Mouse (Mus musculus): Measurements from ENCODE around the gene Ms4a4d.
"Not testable (repeated sequence)": the region's sequence is repeated elsewhere in the genome, so short reads cannot be mapped to it uniquely, and the experiment has no call there.

The Ms4a4d gene

DNA sequence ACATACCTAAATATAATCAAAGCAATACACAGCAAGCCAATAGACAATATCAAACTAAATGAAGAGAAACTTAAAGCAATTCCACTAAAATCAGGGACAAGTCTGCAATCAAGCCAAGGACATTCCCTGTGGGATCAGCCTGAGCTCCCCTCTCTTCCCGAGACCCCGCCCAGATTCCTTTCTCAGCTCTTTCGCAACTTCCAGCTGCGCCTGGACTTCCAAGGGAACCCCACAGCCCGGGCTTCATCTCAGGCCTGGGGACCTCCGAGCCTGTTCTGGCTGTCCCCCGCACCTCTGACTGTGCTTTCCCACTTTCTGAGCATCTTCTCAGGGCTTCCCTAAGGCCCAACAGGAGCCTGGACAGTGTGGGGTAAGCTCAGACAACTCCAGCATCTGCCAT is at the start of gene Ms4a4d:
TSS of gene Ms4a4d (plus strand) at position 209 of the 400 bp plus-strand sequence.
- DNase-seq (ENCODE audit: low read depth), result no peak

DNA sequence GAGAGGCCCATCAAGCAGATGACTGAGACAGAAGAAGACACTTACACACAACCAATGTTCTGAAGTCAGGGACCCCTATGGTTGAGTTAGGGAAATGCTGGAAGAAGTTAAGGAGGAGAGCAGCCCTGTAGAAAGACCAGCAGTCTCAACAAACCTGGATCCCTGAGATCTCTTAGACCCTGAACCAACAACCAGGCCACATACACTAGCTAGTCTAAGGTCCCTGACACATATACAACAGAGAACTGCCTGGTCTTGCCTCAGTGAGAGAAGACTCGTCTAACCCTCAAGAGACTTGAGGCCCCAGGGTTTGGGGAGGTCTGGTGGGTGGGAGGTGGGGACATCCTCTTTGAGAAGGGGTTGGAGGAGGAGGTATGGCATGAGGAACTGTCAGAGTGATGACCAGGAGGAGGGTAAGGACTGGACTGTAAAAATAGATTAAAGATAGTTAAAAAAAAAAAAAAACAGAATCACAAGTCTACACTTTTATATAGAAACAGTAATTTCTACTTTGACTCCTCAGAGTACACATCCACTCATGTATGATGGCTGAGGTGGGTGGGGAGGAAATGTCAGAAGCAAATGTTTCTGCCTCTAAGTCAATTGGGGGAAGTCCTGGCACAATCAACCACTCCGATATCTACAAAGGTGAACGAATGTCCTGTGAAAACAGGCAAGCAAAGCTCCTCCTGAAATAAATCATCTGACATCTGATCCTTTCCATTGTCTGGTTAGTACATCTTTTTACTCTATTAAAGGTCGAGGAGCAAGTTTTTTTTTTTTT is 45.0 kb upstream of the Ms4a4d start:
- DNase-seq (ENCODE audit: low read depth), result no peak

DNA sequence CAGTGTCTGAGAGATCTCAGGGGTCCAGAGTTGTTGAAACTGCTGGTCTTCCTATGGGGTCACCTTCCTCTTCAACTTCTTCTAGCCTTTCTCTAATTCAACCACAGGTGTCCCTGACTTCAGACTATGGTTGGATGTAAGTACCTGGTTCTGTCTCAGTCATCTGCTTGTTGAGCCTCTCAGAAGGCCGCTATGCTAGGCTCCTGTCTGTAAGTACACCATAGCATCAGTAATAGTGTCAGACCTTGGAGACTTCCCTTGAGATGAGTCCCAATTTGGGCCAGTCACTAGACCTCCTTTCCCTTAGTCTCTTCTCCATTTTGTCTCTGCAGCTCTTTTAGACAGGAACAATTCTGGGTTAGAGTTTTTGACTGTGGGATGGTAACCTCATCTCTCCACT is 43.9 kb upstream of the Ms4a4d start:
- no peak for DNase-seq (ENCODE audit: low read depth)

DNA sequence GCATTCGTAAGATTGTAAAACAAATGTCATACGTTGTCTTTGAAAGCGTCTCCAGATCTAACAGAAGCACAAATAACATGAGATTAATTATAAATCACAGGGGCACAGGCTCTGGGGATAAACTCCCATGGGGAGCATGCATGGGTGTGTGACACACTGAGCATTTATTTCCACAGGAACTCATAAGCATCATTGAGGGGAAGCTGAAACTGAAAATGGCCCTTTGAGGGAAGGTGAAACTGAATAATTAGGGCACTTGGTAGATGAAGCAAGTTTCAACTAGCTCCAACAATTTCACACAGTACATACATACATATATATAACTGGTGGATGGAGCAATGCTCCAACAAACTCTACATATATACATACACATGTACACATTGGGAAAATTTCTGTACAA is 42.1 kb upstream of the Ms4a4d start:
- DNase-seq (ENCODE audit: low read depth), result no peak

DNA sequence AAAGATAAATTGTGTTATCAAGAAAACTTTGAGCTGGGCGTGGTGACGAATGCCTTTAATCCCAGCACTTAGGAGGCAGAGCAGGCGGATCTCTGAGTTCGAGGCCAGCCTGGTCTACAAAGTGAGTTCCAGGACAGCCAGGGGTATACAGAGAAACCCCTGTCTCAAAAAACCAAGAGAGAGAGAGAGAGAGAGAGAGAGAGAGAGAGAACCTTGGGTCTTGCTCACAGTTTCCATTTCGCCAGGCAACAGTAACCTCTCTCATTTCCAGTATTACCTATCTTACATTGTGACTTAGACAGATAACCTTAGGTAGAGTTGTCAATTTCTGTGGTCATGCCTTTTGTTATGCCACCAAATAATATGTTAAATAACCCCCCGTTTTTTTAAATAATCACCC is 40.2 kb upstream of the Ms4a4d start:
- no peak for DNase-seq (ENCODE audit: low read depth)

DNA sequence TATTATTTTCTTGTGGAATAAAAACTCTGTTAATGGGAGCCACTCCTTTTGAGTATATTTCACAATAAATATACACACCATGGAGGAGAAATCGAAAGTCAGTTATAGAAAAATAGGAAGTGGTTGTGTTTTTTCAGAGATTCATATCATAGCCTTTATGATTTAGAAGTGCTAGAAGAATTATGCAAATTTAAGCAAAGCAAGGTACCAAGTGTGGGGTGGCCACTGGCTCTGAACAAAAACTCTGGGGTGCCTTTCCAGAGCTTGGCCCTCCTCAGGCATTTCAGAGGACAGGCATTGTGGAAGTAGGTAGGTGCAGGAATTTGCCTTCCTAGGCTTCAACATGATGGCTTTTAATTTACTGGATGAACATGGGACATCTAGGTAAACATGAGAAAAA is 39.3 kb upstream of the Ms4a4d start:
- not testable (repeated sequence) for DNase-seq (ENCODE audit: low read depth)

DNA sequence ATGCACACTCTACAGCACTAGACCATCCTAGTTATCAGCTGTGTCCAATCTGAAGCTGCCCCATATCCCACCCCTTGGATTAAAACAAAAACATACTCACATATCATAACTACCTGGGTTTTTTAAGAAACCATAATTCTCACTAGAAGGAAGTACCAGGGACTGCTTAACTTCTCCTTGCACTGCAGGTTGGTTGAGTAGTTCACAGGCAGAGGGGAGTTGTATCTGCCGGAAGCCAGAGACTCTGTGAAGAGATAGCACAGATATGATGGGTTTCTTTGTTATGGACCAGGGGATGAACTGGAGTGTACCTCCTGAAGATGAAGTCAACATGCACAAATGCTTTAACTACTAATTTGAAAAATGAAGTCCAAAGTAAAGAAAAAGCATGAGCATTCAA is 35.8 kb upstream of the Ms4a4d start:
- DNase-seq (ENCODE audit: low read depth), result no peak

DNA sequence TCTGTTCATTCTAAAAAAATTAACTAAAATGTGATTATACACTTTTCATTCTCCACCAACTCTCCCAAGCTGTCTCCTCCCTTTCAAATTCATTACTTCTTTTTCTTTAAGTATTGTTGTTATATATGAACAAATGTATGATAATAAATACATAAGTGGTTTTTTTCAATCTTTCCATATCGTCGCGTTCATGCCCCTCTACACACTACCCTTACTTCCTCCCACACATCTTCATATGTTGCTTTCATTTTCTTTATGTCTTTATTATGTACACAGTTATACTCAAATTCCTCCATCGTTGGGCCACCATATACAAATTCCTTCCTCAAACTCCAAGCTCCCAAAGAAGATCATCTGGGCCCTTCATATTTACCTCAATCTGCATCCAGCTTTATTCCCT is 35.3 kb upstream of the Ms4a4d start:
- DNase-seq (ENCODE audit: low read depth), result no peak

DNA sequence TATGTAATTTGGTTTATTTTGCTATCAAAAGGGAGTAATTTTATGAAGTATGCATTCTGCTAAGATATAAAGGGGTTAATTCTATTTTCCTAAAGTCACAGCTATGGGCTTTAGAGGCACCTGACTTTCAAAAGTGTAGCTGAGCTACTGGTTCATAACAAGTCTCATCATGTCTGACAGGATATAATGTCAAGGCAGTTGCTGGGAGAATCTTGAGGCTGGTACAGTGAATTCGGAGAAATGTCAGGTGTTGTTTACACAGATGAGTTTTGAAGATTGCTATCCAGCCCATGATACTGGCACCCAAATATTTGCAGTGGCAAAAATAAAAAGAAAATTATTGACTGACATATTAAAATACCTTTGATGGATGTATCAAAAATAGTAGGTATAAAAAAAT is 31.7 kb upstream of the Ms4a4d start:
- DNase-seq (ENCODE audit: low read depth), result no peak

DNA sequence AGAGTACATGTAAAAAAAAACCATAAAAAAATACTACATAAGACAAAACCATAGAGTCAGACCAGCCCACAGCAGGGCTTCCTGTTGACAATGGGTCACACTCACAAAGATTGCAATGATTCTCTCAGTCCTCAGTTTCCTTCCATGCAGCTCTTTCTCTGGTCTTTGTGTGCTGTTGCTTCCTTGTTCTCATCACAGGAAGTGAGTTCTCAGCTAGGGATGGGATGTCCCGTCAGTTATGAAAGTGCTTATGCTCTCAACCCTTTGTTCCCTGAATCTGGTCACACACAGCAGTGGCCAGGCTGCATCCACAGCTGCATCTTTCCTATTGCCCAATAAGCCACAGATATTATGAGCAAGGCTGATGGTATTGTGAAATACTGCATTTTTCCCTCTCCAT is 23.1 kb upstream of the Ms4a4d start:
- no peak for DNase-seq (ENCODE audit: low read depth)

DNA sequence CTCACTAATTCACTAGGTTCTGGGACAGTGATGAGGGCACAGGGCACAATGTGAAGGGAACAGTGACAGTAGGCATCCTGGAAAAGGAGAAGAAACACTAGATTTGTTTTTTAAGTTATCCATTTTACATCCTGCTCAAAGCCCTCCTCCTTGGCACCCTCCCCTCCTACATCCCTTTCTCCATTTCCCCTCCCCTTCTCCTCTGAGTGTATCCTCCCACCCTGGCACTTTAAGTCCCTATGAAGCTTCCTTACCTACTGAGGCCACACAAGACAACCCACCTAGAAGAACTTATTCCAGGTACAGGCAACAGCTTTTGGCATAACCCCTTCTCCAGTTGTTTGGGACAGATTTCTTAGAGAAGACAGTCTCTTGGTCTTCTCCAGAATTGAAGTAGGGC is 20.4 kb upstream of the Ms4a4d start, which contains the start of gene Ms4a6b:
TSS of gene Ms4a6b (plus strand) at position 267 of the 400 bp plus-strand sequence.
- no peak for DNase-seq (ENCODE audit: low read depth)

DNA sequence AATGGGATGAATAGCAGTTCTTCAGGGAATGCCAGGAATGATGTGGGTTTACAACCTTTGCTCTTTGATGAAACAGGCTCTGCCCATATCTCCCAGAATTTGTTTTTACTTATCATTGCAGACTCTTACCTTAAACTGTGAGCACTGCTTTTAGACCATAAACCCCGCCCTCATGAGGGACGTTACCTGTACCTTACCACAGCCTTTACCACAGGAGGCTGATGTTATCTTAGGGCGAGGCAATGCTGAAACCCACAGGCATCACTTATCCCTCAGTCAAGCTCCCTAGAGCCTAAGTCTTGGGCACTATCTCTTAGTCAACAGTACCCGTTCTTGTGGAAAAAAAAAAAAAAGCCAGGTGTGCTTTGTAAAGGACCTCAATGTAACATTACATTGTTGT is 19.8 kb upstream of the Ms4a4d start:
- no peak for DNase-seq (ENCODE audit: low read depth)

DNA sequence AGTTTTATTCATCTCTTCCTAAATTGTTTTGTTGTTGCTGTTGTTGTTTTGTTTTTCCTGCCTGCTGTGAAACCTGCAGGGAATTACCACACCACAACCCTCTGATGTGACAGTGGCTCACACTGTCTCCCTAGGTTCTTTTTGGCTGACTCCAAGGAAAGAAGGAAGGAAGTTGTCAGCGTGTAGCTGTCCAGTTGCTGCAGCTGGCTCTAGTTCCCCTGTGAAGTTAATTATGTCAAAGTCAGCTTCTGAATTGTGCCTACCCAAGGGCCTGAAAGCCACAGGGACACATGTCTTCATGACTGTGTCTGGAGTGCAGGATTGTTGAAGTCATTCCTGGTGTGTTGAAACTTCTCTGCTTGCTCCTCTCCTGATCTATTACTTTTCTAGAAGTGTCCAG is 19.2 kb upstream of the Ms4a4d start:
- not testable (repeated sequence) for DNase-seq (ENCODE audit: low read depth)

DNA sequence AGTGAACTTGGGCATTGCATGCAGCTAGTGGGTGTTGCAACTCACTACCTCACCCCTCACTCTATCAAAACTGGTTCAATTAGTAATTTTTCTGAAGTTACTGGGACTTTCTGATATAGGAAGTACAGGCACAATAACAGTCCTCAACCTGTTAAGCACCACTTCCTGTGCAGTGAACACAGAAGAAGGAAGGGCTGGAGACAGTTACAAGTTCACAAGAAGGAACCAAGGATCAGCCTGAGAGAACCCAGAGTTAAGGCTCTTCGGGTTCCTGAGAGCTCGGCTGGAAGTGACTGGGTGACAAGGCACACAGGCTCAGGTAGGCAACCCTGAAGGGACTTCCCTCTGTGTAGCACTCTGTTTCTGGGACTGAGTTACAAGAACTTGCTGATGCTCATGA is 18.2 kb upstream of the Ms4a4d start:
- DNase-seq (ENCODE audit: low read depth), result not testable (repeated sequence)

DNA sequence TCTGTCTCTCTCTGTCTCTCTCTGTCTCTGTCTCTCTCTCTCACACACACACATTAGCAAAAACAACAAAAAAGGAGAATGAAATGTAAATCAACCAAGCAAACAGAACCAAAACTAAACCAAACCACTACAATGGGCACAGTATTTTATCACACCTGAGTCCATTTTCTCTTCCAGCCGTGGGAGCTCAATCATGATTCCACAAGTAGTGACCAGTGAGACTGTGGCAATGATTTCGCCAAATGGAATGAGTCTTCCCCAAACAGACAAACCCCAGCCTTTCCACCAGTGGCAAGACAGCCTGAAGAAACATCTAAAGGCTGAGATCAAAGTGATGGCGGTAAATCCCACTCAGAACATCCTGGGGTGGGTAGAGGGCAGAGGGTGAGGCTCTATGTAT is 16.5 kb upstream of the Ms4a4d start:
- no peak for DNase-seq (ENCODE audit: low read depth)

DNA sequence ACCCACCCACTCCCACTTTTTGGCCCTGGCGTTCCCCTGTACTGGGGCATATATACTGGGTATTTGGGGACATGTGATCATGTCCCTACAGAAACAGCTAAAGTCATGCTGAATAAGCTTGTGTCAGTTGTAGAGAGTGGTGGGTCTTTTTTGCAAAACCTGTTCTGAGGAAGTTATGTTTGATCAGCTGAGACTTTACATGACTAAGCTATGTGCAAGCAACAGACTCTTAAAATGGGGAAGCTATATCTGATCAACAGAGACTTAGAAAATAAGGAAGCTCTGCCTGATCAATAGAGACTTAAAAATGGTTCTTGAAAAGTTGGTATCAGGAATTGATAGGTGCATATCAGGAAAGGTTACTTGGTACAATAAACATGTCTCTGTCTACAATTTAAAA is 3.2 kb upstream of the Ms4a4d start:
- no peak for DNase-seq (ENCODE audit: low read depth)

DNA sequence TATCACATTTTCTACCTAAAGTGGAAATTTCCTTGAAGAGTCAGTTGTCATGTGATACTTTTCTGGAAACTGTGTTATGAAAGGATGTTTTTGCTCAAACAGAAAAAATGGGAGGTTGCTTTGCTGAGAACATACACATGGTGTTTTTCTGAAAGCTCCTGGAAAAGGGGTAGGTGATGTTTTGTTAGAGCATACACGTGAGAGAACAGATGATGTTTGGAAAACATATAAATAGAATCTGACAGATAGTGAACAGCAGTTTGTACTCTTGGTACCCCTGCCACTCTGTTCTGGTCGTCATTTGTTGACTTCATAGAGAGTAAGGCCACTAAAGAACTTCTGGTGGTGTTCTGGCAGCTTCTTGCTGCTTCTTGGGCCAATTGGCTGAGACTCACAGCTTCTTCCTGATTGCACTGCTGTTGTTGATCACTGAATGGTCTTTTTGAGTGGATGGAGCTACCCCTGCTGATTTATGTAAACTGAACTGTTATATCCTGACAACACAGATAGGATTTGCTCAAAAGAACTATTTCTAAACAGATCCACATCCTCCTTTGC is 2.6 kb upstream of the Ms4a4d start:
- no peak for DNase-seq (ENCODE audit: low read depth)

DNA sequence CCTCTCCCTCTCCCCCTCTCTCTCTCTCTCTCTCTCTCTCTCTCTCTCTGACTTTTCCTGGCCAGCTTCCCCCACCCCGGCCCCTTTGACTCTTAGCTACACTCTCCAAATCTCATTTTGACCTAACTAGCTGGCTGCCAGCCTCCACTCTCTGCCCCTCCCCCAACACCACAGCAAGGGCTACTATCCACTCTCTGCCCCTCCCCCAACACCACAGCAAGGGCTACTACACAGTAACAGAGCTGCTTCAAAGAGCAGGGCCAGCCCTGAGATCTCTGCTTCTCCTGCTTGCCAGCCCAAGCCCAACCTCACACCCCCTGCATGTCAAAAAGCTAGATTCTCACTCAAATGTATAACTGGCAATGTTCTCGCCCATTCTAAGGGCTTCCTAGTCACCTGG is 735 bp downstream of the Ms4a4d start:
- DNase-seq (ENCODE audit: low read depth), result no peak

DNA sequence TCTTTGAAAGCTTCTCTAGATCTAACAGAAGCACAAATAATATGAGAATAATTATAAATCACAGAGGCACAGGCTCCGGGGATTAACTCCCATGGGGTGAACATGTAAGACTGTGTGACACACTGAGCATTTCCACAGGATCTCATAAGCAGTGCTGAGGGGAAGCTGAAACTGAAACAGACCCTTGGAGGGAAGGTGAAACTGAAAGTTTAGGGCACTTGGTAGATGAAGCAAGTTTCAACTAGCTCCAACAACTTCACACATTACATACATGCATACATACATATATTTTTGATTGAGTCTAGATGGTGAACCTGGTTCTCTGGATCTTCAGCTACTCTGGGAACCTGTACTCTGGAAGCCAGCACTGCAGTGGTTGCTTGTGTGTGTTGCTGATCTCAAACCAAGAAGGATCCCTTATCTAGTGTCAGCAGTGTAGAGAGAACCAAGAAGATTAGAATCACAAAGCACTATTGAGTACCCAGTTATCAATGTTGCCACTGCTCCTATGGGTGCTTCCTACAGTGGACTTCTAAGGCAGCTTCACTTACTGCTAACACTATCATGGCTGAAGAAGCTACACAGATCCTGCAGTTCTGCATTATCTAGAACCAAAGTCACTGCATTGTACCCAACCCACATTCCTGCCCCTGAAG is 3.7 kb downstream of the Ms4a4d start:
- not testable (repeated sequence) for DNase-seq (ENCODE audit: low read depth)

DNA sequence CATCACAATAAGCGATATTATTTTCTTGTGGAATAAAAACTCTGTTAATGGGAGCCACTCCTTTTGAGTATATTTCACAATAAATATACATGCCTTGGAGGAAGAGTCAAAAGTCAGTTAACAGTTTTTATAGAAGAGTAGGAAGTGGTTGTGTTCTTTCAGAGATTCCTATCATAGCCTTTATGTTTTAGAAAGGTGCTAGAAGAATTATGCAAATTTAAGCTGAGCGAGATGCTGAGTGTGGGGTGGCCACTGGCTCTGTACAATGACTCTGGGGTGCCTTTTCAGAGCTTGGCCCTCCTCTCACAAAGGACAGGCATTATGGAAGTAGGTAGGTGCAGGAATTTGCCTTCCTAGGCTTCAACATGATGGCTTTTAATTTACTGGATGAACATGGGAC is 7.8 kb downstream of the Ms4a4d start:
- not testable (repeated sequence) for DNase-seq (ENCODE audit: low read depth)

DNA sequence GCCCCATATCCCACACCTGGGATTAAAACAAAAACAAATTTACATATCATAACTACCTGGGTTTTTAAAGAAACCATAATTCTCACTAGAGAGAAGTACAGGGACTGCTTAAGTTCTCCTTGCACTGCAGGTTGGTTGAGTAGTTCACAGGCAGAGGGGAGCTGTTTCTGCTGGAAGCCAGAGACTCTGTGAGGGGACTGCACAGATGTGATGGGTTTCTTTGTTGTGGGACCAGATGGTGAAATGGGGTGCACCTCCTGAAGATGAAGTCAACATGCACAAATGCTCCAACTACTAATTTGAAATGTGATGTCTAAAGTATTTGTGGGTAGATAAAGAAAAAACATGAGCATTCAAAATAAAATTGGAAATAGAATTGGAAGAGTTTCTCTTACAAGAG is 11.3 kb downstream of the Ms4a4d start:
- no peak for DNase-seq (ENCODE audit: low read depth)

DNA sequence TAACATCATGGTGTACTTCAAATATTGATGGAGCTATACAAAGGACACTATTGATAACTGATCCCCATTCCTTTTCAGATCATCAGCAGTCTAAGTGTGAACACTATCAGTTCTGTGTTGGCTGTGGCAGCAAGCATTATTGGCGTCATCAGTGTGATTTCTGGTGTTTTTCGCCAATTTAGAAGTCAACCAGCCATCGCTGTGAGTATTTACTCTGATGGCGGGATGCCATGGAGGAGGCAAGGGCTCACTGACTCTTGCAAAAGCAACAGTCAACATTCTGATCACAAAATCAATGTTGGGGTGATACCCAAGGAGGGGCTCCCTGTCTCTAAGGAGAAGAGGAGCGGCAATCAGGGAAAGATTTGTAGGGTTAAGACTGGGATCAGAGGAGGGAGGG is 18.1 kb downstream of the Ms4a4d start:
- no peak for DNase-seq (ENCODE audit: low read depth)

DNA sequence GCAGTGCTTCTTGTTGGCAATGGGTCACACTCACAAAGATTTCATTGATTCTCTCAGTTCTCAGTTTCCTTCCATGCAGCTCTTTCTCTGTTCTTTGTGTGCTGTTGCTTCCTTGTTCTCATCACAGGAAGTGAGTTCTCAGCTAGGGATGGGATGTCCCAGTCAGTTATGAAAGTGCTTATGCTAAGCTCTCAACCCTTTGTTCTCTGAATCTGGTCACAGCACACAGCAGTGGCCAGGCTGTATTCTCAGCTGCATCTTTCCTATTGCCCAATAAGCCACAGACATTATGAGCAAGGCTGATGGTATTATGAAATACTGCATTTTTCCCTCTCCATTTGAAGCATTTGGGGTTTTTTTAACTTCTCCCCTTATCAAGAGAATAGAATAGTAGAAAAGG is 23.0 kb downstream of the Ms4a4d start:
- not testable (repeated sequence) for DNase-seq (ENCODE audit: low read depth)
